Mouse (Mus musculus) heart, embryonic 10.5 days (tissue): ENCODE measurements around the gene Lce1i. TPM values are rescaled to one million over a fixed set of nuclear protein-coding genes. Genes with fewer than 3 reads are reported as not detected.

Experiments used
- polyA plus RNA-seq: library from polyadenylated mRNA; unstranded; fragments of >200 nt; fragmentation: Nextera tagmentation; extraction: Ambion mirVana; gene quantifications from 2 replicates; pipeline ENCODE4 v1.2.1, GENCODE M21; 2016

Lce1i gene
- polyA plus RNA-seq, 1 experiment from 2014 or later = not detected

Other genes starting within 250 kb of the Lce1i start
- not detected in 2 replicates for gene 2310046K23Rik, start 244.4 kb downstream of the Lce1i start, polyA plus RNA-seq
- gene Ivl, start 205.2 kb downstream of the Lce1i start, polyA plus RNA-seq = not detected in 2 replicates
- not detected in 2 replicates for gene Smcp, start 189.9 kb downstream of the Lce1i start, polyA plus RNA-seq
- gene 2210017I01Rik, start 171.4 kb downstream of the Lce1i start, polyA plus RNA-seq = not detected in 2 replicates
- not detected in 2 replicates for gene Lce6a, start 157.2 kb downstream of the Lce1i start, polyA plus RNA-seq
- not detected in 2 replicates for gene Lce1a1, start 130.6 kb downstream of the Lce1i start, polyA plus RNA-seq
- gene Lce1b, start 122.0 kb downstream of the Lce1i start, polyA plus RNA-seq = not detected in 2 replicates
- gene Lce1a2, start 108.6 kb downstream of the Lce1i start, polyA plus RNA-seq = not detected in 2 replicates
- not detected in 2 replicates for gene Lce1c, start 99.7 kb downstream of the Lce1i start, polyA plus RNA-seq
- not detected in 2 replicates for gene Lce1d, start 91.7 kb downstream of the Lce1i start, polyA plus RNA-seq
- not detected in 2 replicates for gene Lce1e, start 69.8 kb downstream of the Lce1i start, polyA plus RNA-seq
- gene Lce1f, start 58.5 kb downstream of the Lce1i start, polyA plus RNA-seq = not detected in 2 replicates
- not detected in 2 replicates for gene Gm38119, start 39.8 kb downstream of the Lce1i start, polyA plus RNA-seq
- not detected in 2 replicates for gene Lce1g, start 26.6 kb downstream of the Lce1i start, polyA plus RNA-seq
- gene Lce1h, start 13.8 kb downstream of the Lce1i start, polyA plus RNA-seq = not detected in 2 replicates
- not detected in 2 replicates for gene Lce1j, start 11.6 kb upstream of the Lce1i start, polyA plus RNA-seq
- gene Lce1k, start 29.0 kb upstream of the Lce1i start, polyA plus RNA-seq = not detected in 2 replicates
- gene Kprp, start 48.3 kb upstream of the Lce1i start, polyA plus RNA-seq = not detected in 2 replicates
- gene Lce1l, start 72.4 kb upstream of the Lce1i start, polyA plus RNA-seq = not detected in 2 replicates
- gene 2310050C09Rik, start 91.3 kb upstream of the Lce1i start, polyA plus RNA-seq = not detected in 2 replicates
- not detected in 2 replicates for gene Lce3a, start 147.3 kb upstream of the Lce1i start, polyA plus RNA-seq
- gene Lce3b, start 154.1 kb upstream of the Lce1i start, polyA plus RNA-seq = not detected in 2 replicates
- not detected in 2 replicates for gene Lce3c, start 165.6 kb upstream of the Lce1i start, polyA plus RNA-seq
- not detected in 2 replicates for gene Lce3d, start 178.5 kb upstream of the Lce1i start, polyA plus RNA-seq
- not detected in 2 replicates for gene Lce3e, start 188.2 kb upstream of the Lce1i start, polyA plus RNA-seq
- gene Lce3f, start 213.3 kb upstream of the Lce1i start, polyA plus RNA-seq = not detected in 2 replicates
- not detected in 2 replicates for gene Crct1, start 236.8 kb upstream of the Lce1i start, polyA plus RNA-seq
- not detected in 2 replicates for gene Lce1m, start 240.2 kb upstream of the Lce1i start, polyA plus RNA-seq